Mouse (Mus musculus): ENCODE measurements at regions not wholly inside any gene's neighbourhood (a gene's known extent, or its start where the extent isn't known, plus 50 kb on each side); places are given as distances from the start of the nearest gene placed in this dataset.
"Not testable (repeated sequence)": the region's sequence is repeated elsewhere in the genome, so short reads cannot be mapped to it uniquely, and the experiment has no call there.

GRCm38 (mm10) chr19:32974778-32975240 is 217.5 kb downstream of the Pten start:
- peak; percentile 36 for DNase-seq

GRCm38 (mm10) chr19:32975303-32975702 is 218.0 kb downstream of the Pten start:
- DNase-seq: no peak

GRCm38 (mm10) chr19:32976507-32976906 is 219.2 kb downstream of the Pten start:
- DNase-seq: no peak

GRCm38 (mm10) chr19:32978037-32978745 is 220.9 kb downstream of the Pten start:
- no peak for DNase-seq

GRCm38 (mm10) chr19:32980142-32980541 is 222.8 kb downstream of the Pten start:
- DNase-seq: no peak

- no peak for DNase-seq
Measured at GRCm38 (mm10) chr19:32988713-32989112, 231.4 kb downstream of the Pten start.

GRCm38 (mm10) chr19:32989346-32989745 is 232.0 kb downstream of the Pten start:
- no peak for DNase-seq

- no peak for DNase-seq
Measured at GRCm38 (mm10) chr19:32990576-32990975, 233.3 kb downstream of the Pten start.

- no peak for DNase-seq
Measured at GRCm38 (mm10) chr19:32998576-32999170, 241.4 kb downstream of the Pten start.

GRCm38 (mm10) chr19:33007582-33007981 is 250.3 kb downstream of the Pten start:
- no peak for DNase-seq

GRCm38 (mm10) chr19:33008076-33008475 is 250.8 kb downstream of the Pten start:
- DNase-seq: no peak

GRCm38 (mm10) chr19:33008794-33009193 is 251.5 kb downstream of the Pten start:
- no peak for DNase-seq

GRCm38 (mm10) chr19:33010886-33011446 is 253.7 kb downstream of the Pten start:
- no peak for DNase-seq

- not testable (repeated sequence) for DNase-seq
Measured at GRCm38 (mm10) chr19:33014879-33015278, 257.6 kb downstream of the Pten start.

GRCm38 (mm10) chr19:33021161-33021560 is 263.9 kb downstream of the Pten start:
- no peak for DNase-seq

- DNase-seq: no peak
Measured at GRCm38 (mm10) chr19:33022839-33023428, 265.6 kb downstream of the Pten start.

GRCm38 (mm10) chr19:33029688-33030444 is 272.6 kb downstream of the Pten start:
- DNase-seq: no peak

- no peak for DNase-seq
Measured at GRCm38 (mm10) chr19:33040512-33040911, 283.2 kb downstream of the Pten start.

- no peak for DNase-seq
Measured at GRCm38 (mm10) chr19:33040991-33041390, 283.7 kb downstream of the Pten start.

GRCm38 (mm10) chr19:33042760-33043159 is 285.5 kb downstream of the Pten start:
- DNase-seq: no peak

GRCm38 (mm10) chr19:33043696-33044095 is 286.4 kb downstream of the Pten start:
- no peak for DNase-seq

GRCm38 (mm10) chr19:33048754-33049442 is 291.6 kb downstream of the Pten start:
- no peak for DNase-seq
